Mouse (Mus musculus): Measurements from ENCODE around the gene Adgrb2.
A peak's percentile ranks its signal among the peaks of the same experiment; 100 is the strongest.

The Adgrb2 gene

GRCm38 (mm10) chr4:129987825-129988504 is 3.3 kb downstream of the Adgrb2 start:
- DNase-seq (ENCODE audit: extremely low spot score), result peak; percentile 67

GRCm38 (mm10) chr4:129989925-129990324 is 5.3 kb downstream of the Adgrb2 start:
- DNase-seq (ENCODE audit: extremely low spot score), result no peak

GRCm38 (mm10) chr4:129992720-129993119 is 8.1 kb downstream of the Adgrb2 start:
- DNase-seq (ENCODE audit: extremely low spot score), result no peak

GRCm38 (mm10) chr4:129993213-129993612 is 8.5 kb downstream of the Adgrb2 start:
- DNase-seq (ENCODE audit: extremely low spot score), result no peak

- no peak for DNase-seq (ENCODE audit: extremely low spot score)
Observed at GRCm38 (mm10) chr4:129993944-129994695, 9.4 kb downstream of the Adgrb2 start.

- no peak for DNase-seq (ENCODE audit: extremely low spot score)
Observed at GRCm38 (mm10) chr4:129994728-129995127, 10.1 kb downstream of the Adgrb2 start.

GRCm38 (mm10) chr4:129995255-129995654 is 10.6 kb downstream of the Adgrb2 start:
- DNase-seq (ENCODE audit: extremely low spot score), result no peak

GRCm38 (mm10) chr4:129996015-129996414 is 11.3 kb downstream of the Adgrb2 start:
- no peak for DNase-seq (ENCODE audit: extremely low spot score)

- no peak for DNase-seq (ENCODE audit: extremely low spot score)
Observed at GRCm38 (mm10) chr4:129998124-129998523, 13.5 kb downstream of the Adgrb2 start.

GRCm38 (mm10) chr4:130001710-130002109 is 17.0 kb downstream of the Adgrb2 start:
- no peak for DNase-seq (ENCODE audit: extremely low spot score)

GRCm38 (mm10) chr4:130002157-130002556 is 17.5 kb downstream of the Adgrb2 start:
- DNase-seq (ENCODE audit: extremely low spot score), result no peak

GRCm38 (mm10) chr4:130005593-130005992 is 20.9 kb downstream of the Adgrb2 start:
- DNase-seq (ENCODE audit: extremely low spot score), result no peak

- peak; percentile 53 for DNase-seq (ENCODE audit: extremely low spot score)
Observed at GRCm38 (mm10) chr4:130006533-130006932, 21.9 kb downstream of the Adgrb2 start.

- no peak for DNase-seq (ENCODE audit: extremely low spot score)
Observed at GRCm38 (mm10) chr4:130009043-130009442, 24.4 kb downstream of the Adgrb2 start.

- no peak for DNase-seq (ENCODE audit: extremely low spot score)
Observed at GRCm38 (mm10) chr4:130010723-130011122, 26.1 kb downstream of the Adgrb2 start.

- DNase-seq (ENCODE audit: extremely low spot score), result no peak
Observed at GRCm38 (mm10) chr4:130012234-130012633, 27.6 kb downstream of the Adgrb2 start.

- no peak for DNase-seq (ENCODE audit: extremely low spot score)
Observed at GRCm38 (mm10) chr4:130013111-130013510, 28.4 kb downstream of the Adgrb2 start.

GRCm38 (mm10) chr4:130016010-130016409 is 31.3 kb downstream of the Adgrb2 start:
- no peak for DNase-seq (ENCODE audit: extremely low spot score)

GRCm38 (mm10) chr4:130017036-130017674 is 32.5 kb downstream of the Adgrb2 start:
- DNase-seq (ENCODE audit: extremely low spot score), result no peak

- no peak for DNase-seq (ENCODE audit: extremely low spot score)
Observed at GRCm38 (mm10) chr4:130022952-130023351, 38.3 kb downstream of the Adgrb2 start.

- DNase-seq (ENCODE audit: extremely low spot score), result no peak
Observed at GRCm38 (mm10) chr4:130023511-130024231, 39.0 kb downstream of the Adgrb2 start.

- DNase-seq (ENCODE audit: extremely low spot score), result no peak
Observed at GRCm38 (mm10) chr4:130025544-130025943, 40.9 kb downstream of the Adgrb2 start.
